Mouse (Mus musculus) kidney, adult 18-20 months (tissue): Measurements from ENCODE around the gene Kcnk7.

ENCODE experiments used
- DNase-seq: peaks from one replicate; pipeline ENCODE4 v3.0.0; 2021

Gene Kcnk7

GRCm38 (mm10) chr19:5690343-5690735 lies 13.8 kb upstream of the Kcnk7 start:
- DNase-seq, result no peak

GRCm38 (mm10) chr19:5691601-5692000 lies 12.6 kb upstream of the Kcnk7 start:
- DNase-seq, result no peak

GRCm38 (mm10) chr19:5692086-5692912 lies 11.9 kb upstream of the Kcnk7 start:
- peak; percentile 62 for DNase-seq

GRCm38 (mm10) chr19:5692913-5693396 lies 11.2 kb upstream of the Kcnk7 start:
- peak; percentile 37 for DNase-seq

GRCm38 (mm10) chr19:5693801-5694200 lies 10.4 kb upstream of the Kcnk7 start:
- no peak for DNase-seq

- no peak for DNase-seq
Measured at GRCm38 (mm10) chr19:5695849-5696462, 8.2 kb upstream of the Kcnk7 start.

GRCm38 (mm10) chr19:5704801-5705571 lies 819 bp downstream of the Kcnk7 start:
- no peak for DNase-seq

- DNase-seq, result no peak
Measured at GRCm38 (mm10) chr19:5710068-5710467, 5.9 kb downstream of the Kcnk7 start.

- no peak for DNase-seq
Measured at GRCm38 (mm10) chr19:5710581-5710980, 6.4 kb downstream of the Kcnk7 start.

GRCm38 (mm10) chr19:5711218-5711617 lies 7.1 kb downstream of the Kcnk7 start:
- peak; percentile 82 for DNase-seq

GRCm38 (mm10) chr19:5711907-5712460 lies 7.8 kb downstream of the Kcnk7 start:
- DNase-seq, result no peak

GRCm38 (mm10) chr19:5713255-5713654 lies 9.1 kb downstream of the Kcnk7 start:
- DNase-seq, result no peak

GRCm38 (mm10) chr19:5713730-5714129 lies 9.6 kb downstream of the Kcnk7 start:
- peak; percentile 62 for DNase-seq

GRCm38 (mm10) chr19:5715793-5716688 lies 11.9 kb downstream of the Kcnk7 start:
- DNase-seq, result peak; percentile 48

GRCm38 (mm10) chr19:5716955-5717354 lies 12.8 kb downstream of the Kcnk7 start:
- no peak for DNase-seq

GRCm38 (mm10) chr19:5721233-5721632 lies 17.1 kb downstream of the Kcnk7 start:
- DNase-seq, result no peak

- no peak for DNase-seq
Measured at GRCm38 (mm10) chr19:5722848-5723425, 18.8 kb downstream of the Kcnk7 start.

GRCm38 (mm10) chr19:5723934-5724548 lies 19.9 kb downstream of the Kcnk7 start:
- DNase-seq, result no peak

- peak; percentile 73 for DNase-seq
Measured at GRCm38 (mm10) chr19:5724549-5724941, 20.4 kb downstream of the Kcnk7 start.

GRCm38 (mm10) chr19:5725029-5725707 lies 21.0 kb downstream of the Kcnk7 start:
- peak; percentile 51 for DNase-seq
